Mouse (Mus musculus): ENCODE measurements at regions not wholly inside any gene's neighbourhood (a gene's known extent, or its start where the extent isn't known, plus 50 kb on each side); places are given as distances from the start of the nearest gene placed in this dataset.

DNA sequence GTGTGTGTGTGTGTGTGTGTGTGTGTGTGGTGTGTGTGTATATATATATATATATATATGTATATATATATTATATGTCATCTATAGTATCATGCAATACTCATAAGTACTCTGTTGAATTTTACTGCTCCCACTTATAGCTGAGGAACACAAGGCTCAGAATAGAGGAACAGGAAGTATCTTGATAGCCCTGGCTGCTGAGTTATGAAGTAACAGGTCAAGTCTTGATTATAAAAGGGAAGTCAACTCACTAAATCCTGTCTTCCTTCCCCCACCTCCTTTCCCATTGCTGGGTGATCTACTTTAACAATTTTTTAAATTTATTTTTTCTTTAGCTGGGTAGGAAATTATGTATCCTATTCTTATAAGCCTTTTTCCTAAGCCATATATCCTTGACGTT, 52.9 kb upstream of the Nfasc start:
- H3K4me2 ChIP-seq, result no peak overlapping the region
- DNase-seq (no peak), ATAC-seq (ENCODE audit: insufficient read depth) (no peak)
- H3K4me3 ChIP-seq (ENCODE audit: low read depth, low read length), result no peak overlapping the region
- no peaks in the 10 kb centered on the region for H3K9me3 ChIP-seq (ENCODE audit: low read depth, low read length)
- H3K27me3 ChIP-seq (ENCODE audit: insufficient read depth, low read length), result no peaks in the 10 kb centered on the region
- WGBS, result 86% methylated on average over 1 of the region's 1 CpGs
- no peak overlapping the region for H3K27ac ChIP-seq (ENCODE audit: low read depth)
- no peaks in the 10 kb centered on the region for H3K36me3 ChIP-seq (ENCODE audit: insufficient read depth)
- no peak for TF ChIP-seq CTCF (IDR thresholded peaks at IDR 0.05; ENCODE audit: low read depth)
- no peak overlapping the region for H3K9ac ChIP-seq
- no peaks in the 10 kb centered on the region for H3K4me1 ChIP-seq (ENCODE audit: insufficient read depth)
